Mouse (Mus musculus) Muller cell, postnatal 12 days (primary cell): ENCODE data around the gene 0610009B22Rik.
A peak's percentile ranks its signal among the peaks of the same experiment; 100 is the strongest.

ENCODE experiments used
- DNase-seq: peaks from one replicate; pipeline ENCODE4 v3.0.0-alpha.2; 2015; ENCODE audit errors: inconsistent ontology term

The 0610009B22Rik gene

DNA sequence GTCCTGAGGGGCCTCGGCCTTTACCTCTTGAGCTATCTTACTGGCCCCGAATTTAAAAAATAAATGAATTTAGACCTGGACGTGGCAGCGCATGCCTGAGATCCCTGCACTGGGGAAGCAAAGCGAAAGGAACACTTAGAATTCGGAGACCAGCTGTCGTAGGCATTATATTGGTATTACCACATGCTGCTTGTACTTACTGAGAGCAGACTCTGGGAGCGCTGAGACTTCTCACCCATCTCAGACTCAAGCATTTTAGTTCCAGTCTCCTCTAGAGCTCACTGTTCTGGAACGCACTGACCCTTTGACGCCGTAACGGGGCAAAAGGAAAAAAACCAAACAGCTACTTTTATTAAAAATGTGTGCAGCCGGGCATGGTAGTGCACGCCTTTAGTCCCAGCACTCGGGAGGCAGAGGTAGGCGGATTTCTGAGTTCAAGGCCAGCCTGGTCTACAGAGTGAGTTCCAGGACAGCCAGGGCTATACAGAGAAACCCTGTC lies 26.8 kb downstream of the 0610009B22Rik start:
- no peak for DNase-seq

DNA sequence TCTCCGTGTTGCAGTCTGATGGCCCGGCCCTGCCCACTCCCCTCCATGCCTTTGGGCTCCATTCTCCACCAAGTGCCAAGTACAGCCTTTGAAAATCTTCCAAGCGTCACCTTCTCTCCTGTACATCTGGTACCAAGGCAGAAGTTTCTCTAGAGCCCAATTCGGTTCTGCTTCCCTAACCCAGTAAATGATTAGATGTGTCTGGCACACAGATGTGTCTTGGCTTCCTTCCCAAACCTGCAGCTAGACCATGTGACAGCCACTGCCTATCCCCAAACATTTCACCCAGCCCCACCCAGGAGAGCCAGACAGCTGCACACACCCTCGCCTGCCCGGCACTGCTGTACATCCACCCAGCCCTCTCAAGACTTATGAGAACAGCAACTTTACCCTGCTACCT lies 30.0 kb downstream of the 0610009B22Rik start:
- no peak for DNase-seq

DNA sequence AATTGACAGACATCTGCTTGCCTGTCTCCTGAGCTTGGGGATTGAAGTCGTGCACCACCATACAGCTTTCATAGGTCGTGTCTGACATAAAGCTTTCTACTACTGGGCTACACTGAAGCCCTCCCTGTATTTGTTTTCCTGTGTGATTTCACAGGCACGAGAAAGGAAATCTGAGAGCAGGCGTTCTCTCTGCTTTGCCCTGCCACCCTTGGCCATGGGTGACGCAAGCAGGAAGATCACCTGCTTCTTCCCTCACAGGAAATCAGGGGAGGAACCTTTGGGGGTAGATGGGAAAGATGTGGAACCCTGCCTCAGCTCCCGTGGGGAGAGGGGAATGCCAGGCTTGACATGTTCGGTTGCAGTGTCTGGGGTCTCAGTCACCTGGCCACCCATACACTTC lies 30.4 kb downstream of the 0610009B22Rik start:
- no peak for DNase-seq

DNA sequence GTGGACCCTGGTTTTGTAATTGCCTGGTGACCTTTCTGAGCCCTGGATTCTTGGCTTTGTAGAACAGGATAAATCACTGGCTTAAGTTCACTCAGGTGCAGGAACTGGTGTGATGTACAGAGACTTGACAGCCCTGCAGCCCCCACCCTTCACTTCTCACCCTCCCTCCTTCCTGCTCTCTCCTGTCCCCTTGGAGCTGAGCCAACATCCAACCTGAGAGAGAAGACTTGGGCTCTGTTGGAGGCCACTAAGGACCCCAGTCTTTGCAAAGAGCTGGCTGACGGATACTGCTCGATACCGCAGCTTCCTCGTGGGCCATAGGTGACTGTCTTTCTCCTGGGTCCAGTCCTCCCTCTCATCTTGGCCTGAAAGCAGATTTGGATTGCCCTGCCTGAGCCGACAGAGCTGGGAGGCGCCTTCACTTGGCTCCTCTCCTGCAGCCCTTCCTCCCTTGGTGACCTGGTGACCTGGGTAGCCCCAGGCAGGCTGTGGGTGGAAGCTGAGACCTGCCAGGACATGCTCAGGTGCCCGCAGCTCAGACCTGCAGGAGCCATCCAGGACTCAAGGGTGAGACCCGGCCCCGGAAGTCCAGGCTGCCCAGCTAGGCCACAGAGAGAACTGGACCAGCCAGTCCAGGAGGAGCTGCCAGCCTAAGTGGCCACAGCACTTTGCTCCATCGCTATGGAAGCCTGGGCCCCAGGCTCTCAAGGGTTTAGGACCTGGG lies 31.7 kb downstream of the 0610009B22Rik start:
- no peak for DNase-seq

DNA sequence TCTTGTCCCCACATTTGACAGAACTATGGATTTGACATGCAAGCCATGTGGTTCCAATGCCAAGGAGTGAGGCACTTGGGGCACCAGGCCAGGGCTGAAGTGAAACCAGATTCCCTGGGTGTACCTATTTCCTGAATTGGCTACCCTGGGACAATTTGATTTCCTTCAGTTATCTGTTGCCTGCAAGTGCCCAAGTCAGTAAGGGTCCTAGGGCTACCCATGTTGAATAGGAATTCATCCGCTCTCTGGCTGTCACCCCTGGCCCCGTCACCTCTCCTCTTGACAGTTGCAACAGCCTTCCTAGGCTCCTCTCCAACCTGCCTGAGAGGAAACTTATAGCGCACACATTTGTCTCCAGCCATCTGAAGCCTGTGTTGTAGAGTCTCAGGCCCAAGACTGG lies 33.8 kb downstream of the 0610009B22Rik start:
- no peak for DNase-seq

DNA sequence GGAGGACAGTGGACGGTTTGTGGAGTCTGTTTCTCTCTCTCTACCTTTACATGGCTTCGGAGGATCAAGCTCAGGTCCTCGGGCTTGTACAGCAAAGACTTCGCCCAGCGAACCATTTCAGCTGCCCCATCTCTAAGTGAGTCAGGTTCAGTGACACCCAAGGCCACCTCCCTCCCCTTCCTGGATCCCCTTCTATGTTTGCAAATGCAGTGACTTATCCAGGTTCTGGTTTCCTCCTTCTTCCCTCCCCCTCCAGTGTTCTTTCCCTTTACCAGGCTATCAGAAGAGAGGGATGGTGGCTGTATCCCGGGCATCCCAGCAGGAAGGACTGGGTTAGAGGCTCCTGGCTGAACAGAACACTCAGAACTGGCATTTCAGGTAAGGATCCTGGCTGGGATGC lies 34.9 kb downstream of the 0610009B22Rik start:
- DNase-seq, result no peak

DNA sequence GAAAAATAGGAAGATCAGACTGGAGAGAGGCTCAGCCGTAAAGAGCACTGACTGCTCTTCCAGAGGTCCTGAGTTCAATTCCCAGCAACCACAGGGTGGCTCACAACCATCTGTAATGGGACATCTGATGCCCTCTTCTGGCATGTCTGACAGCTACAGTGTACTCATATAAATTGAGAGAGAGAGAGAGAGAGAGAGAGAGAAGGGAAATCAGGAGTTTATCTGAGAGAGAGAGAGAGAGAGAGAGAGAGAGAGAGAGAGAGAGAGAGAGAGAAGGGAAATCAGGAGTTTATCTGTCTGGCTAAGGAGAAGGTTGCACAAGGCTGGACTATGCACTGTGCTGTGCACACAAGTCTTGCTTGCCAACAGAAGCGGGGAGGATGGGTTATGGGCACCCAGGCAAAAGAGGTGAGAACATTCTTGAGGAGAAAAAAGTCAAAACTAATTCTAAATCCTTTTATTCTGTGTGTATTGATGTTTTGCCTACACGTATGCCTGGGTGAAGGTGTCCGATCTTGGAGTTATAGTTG lies 35.7 kb downstream of the 0610009B22Rik start:
- no peak for DNase-seq

DNA sequence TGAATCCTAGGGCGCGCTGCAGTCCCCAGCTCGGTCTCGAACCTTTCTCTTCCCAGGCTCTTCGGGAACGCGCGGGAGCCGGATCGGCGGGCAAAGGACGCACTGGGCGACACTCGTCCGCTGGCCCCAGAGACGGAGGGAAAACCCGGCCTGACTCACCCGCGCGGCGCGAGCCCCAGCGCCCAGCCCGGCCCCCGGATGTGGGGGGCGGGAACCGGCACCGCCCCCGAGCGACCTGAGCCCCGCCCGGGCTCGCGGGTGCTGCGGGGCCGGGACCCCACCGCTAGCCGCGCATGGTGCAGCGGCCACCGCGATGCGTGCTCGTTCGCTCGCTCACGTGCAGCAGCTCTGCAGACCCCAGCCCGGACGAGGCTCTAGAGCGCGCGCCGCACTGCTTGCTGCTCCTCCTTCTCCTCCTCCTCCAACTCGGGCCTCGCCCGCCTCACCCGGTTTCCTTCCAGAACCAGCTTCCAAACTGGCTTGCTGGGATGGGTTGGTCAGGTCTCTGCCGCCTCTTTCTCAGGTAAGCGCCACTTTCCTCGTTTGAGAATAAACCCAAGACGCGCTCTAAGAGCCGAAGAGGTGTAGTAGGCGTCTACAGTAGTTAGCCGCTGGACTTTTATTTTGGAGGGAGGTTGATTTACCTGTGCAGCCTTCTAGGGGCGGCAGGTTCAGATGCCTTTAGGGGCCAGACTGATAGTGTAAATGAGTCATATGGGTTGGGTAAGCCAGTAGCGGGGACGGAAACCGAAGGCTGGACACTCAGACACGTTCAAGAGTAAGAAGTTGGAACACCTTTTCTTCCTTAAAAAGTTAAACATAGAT lies 37.8 kb downstream of the 0610009B22Rik start, which contains the start of the genes N4bp3 and D930048N14Rik:
TSS of gene N4bp3 (minus strand) at position 152 of the 825 bp plus-strand sequence.
TSS of gene D930048N14Rik (plus strand) at position 264 of the 825 bp plus-strand sequence.
- DNase-seq, result peak; percentile 86

DNA sequence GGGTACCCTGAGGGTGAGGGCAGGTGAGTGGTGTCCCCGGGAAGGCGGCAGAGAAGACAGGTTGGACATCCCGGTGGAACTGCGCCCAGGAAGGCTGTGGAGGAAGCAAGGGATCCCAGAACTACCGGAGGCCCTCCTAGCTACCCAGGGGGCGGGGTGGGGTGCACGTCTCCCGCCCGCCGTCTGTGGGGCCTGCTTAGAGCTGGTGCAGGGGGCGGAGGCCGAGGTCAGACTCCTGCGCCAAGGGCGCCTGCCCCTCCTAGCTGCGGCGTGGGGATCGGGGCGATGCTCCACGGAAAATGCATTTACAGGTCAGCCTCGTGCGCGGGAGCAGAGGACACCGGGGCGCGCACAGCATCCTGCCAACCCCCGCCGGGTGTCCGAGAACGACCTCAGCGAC lies 38.4 kb downstream of the 0610009B22Rik start:
- no peak for DNase-seq

DNA sequence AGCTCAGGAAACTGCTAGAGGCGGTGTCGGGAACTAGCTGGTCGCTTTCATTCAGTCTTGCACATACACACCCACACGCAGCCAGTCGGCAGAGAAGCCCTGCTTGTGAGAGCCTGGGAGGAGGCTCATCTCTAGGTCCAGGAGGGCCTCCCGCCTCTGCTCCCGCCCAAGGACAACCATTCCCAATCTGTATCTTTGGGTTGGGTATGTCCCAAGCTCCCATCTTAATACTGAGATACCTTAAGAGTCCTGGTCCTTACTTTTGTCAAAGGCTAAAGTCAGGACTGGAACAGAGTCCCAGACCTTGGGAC lies 38.8 kb downstream of the 0610009B22Rik start:
- DNase-seq, result no peak

DNA sequence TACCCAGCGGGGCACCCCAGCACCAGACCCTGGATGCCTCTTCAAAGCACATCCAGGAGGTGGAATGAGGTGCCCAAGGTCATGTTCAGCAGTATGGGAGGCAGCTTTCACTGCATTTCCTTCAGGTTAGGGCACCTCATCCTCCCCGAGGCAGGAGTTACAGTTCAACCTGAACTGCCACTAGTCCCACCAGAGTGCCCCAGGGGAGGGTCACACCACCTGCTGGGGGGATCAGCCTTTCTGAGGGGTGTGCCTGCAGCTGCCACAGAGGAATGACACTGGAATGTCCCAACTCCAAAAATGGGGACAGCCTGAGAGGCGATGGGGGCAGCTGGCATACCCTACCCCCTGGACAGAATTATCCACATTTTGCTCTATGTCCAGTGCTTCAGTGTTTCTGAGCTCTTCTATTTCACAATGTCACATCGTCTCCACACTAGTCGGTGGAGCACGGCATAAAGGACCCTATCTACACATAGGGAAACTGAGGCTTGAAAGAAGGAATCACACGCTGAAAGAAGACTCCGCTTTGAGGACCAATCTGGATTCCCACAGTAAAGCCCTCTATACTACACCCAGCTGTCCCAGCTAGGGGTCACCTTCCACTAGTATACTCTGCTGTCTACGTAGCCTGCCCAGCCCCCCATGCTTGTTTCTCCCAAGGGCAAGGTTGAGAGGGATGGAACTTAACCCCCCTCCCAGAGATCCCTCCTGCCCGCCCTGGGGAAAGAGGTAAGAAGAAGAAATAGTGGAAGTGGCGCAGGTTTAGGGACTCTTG lies 39.4 kb downstream of the 0610009B22Rik start:
- peak; percentile 9 for DNase-seq

DNA sequence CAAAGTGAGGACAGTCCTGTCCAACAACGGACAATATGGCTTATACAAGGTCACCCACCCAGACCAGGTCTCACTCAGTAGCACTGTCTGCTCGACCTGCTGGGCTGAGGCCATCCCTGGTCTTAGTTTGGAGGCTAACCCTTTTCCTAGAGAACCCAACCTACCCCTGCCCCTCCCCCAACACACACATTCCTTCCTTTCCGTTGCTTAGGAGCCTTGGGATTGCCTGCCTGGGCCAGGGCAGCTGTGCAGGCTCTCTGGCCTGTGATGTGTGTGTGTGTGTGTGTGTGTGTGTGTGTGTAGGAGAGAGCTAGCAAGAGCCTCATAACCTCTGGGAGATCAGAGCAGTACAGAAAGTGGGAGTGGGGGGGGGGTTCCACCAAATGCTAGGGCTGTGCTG lies 40.1 kb downstream of the 0610009B22Rik start:
- peak; percentile 16 for DNase-seq

DNA sequence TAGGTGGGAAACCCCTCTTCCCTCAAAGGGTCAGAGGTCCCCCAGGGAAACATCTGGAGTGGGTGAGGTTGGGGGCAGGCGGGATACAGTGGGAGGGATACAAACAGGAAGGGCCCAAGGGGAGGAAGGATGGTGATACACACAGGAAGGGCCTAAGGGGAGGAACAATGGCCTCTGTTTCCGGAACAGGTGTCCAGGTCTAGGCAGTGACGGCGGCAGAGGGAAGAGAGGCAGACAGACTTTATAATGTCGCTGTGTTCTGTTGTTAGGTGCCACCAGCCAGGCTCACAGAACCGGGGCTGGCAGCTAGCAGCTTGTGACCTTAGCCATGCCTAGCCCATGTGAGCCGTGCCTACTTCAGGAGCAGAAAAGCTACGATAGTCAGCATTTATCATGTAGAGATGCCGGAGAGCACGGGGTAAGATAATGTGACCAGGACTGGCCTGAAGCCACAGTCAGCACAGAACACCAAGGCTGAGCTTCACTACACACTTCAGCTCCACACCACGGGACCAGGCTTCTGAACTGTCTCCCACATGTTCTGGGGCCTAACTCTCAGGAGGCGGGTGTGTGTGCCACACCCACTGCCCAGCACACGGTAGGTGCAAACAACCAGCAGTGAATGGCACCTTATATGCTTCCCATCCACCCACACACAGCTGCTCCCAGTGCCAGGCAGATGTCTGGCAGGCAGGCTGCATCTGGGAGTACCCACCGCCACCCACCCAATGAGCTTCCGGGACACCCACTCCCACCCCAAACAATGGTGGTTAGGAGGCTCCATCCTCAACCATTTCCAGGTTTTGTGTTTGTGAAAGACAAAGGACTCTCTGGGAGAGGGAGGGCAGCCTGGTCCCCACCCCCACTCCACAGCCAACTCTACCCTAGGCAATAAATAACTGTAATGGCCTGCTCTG lies 41.7 kb downstream of the 0610009B22Rik start:
- DNase-seq, result no peak

DNA sequence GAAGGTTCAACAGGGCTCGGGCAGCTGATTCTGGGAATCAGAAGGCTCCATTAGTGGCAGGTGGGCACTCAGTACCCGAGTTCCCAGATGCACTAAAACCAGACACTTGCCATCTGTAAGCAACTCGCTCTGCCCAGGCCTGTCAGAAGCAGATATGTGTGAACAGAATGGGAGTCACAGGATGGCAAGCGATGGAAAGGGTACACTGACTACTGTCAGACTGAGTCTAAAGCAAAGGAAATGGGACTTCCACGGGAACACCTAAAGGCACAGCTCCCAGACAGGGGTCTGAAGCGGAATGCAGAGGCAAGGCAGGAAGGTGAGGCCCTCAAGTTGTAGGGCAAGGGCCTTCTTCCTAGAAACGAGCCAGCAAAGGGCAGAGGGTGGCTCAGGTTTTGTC lies 42.4 kb downstream of the 0610009B22Rik start:
- no peak for DNase-seq

DNA sequence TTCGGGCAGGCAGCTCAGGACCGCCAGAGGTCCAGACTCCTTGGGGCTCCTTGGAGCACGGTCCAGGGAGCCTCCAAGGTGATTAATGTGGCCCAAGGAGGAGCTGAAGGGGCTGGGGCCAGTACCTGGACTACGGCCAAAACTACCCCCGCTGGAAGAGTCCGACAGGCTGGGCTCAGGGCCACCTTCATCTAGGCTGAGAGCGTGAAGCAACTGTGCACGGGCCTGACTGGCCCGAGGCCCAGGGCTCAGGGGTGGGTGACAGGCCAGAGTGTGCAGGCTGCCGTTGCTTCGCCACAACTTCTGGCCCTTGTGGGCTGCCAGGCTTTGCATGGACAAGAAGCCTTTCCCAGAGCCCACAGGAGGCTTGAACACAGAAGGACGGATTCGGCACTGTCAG lies 43.4 kb downstream of the 0610009B22Rik start:
- DNase-seq, result no peak

DNA sequence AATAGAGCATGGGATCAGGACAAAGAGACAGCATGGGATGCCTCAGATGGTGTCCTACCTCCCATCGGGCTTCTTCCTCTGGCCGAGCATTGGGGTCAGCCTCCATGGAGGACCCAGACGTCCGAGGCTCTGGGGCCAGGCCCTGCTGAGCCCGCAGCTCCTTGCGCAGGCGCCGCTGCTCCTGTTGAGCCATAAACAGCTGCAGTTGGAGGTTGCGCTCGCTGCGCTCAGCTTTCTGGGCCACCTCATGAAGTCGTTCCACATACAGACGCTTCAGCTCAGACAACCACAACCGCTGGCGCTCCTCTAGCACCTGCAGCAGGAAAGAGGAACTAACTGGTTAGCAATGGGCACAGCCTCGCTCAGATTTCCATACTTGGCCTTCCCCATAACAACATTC lies 44.5 kb downstream of the 0610009B22Rik start:
- no peak for DNase-seq

DNA sequence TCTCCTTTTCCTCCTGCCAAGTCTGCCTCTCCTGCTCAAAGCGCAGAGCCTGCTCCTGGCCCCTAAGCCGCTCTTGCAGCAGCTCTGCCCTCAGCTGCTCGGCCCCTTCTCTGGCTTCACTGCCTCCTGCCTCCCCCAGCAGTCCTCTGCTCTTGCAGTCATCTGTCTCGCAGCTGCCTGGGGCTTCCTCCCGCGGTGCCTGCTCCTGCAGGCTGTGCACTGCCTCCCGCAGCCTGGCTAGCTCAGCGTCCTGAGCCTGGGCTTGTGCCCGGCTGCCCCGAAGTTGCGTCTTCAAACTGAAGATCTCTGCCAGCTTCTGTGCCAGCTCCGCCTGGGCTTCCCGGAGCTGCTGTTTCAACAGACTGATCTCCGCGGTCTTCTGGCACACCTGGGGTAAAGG lies 44.9 kb downstream of the 0610009B22Rik start:
- no peak for DNase-seq

DNA sequence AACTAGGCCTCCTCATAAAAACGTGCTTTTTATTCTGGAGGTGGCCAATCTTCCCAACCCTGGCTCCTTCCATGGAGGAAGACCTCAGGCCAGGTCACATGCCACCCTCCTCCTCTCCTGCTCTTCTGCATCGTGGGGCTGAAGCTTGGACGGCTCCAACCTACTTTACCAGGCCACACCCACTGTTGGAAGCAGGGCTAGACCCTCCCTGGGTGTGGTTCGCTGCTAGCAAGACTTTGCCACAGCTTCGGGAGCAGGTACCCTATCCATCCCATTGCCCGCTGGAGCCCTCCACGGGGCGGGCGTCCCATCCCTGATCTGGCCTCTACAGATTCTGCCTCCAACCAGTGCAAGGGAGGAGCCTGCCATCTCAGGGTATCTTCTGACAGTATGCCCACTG lies 45.5 kb downstream of the 0610009B22Rik start:
- no peak for DNase-seq

DNA sequence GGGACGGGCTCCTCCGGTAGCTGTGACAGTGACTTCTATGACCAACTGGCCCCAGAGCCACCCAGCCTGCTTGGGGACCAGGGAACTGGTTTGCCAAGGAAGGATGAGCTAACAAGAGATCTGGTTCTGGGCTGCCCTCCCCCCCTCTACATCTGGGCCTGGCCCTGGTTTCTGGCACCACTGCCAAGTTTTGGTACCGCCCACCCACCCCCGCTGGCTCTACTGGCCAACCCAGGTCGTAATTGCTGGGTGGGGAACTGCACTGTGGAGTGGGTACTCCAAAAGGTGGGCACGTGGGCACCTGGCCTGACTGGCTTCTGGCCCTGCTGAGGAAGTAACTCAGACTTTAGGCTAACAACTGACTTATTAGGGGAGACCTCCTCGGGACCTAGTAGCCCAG lies 47.9 kb downstream of the 0610009B22Rik start:
- no peak for DNase-seq

DNA sequence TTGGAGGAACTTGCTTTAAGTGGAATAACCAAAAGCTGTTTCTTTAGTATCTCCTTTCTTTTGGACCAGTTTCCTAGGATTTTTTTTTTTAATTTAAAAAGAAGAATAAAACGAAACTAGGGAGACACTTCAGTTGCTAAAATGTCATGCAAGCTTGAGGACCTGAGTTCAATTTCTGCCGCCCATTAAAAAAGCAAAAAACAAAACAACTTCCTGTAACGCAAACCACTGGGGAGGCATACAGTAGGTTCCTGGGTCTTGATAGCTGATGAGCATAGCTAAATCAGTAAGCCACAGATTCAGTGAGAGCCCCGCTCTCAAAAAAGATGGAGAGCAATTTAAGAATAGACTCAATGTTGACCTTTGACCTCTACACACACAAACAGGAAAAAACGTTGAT lies 50.2 kb downstream of the 0610009B22Rik start:
- no peak for DNase-seq

DNA sequence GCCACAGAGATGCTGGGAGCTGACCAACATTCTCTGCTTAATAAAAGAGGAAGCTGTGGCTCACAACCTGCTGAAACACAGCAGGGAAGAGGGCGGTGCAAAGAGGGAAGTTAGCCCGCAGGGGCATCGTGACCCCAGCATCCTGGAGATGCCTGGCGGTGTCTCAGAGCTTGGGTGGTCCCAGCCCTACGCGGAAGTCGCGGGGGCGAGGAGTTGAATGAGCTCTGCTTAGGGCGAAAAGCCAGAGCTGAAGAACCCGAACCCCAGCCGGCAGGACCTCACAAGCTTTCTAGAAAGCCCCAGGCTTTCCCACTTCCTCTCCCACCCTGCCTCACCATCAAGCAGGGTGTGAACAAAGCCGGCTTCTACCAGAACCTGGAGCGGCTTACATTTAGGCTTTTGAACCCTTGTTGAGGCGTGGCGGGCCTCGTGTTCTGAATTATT lies 50.7 kb downstream of the 0610009B22Rik start:
- DNase-seq, result peak; percentile 69
